ENCODE assay signal across 20 mouse cellular contexts in the genomic region with DNA sequence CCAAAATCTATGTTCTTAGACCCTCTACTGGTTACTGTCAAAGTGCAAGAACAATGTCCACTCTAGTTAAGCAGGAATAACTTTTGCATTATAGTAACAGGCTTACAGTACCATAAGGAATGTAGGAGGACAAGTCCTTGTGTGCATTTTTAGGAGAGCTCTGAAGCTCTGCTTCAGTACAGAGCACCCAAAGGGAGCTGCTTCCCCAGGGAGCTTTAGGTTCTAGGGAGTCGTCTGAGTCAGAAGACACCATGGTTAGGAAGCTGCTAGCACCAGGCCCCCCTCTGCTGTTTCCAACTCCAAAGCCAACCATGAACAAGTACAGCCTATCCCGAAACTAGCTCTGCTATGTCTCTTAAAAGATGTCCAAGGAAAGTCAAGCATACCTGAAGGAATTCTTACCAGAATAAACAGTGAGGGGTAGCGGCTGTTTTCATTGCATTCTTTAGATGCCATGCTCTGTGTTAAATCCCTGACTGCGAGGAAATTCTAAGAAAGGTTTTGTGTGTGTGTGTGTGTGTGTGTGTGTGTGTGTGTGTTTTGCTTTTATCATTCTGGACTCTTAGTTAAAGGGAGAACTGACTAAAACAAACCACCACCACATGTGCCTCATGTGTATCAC.
DNase-seq lines count a peak whose midpoint lies in the region; ATAC-seq and TF ChIP-seq lines count a peak whose summit lies in the region.
"Had no signal": no experiment of that assay in that cellular context is flagged by ENCODE, and none has a peak within 500 bp of the region (broad histone marks: within the 10 kb centered on the region; RNA-seq: fewer than 3 reads in every experiment).

No protein-coding gene starts in this region.

- 0 out of 2 replicates have a peak, but pooled peaks have one; percentile 19 for ATAC-seq in lung, embryonic 14.5 days (ENCODE audit: insufficient read depth)
- 0 out of 2 replicates have a peak, but pooled peaks have one; percentile 20 for ATAC-seq in lung, embryonic 16.5 days (ENCODE audit: low read depth)
- ATAC-seq in stomach, postnatal 0 days (ENCODE audit: low FRiP score, low TSS enrichment), result peak; percentile 35; the same call in 1 of the 2 replicates
- ATAC-seq: forebrain, embryonic 16.5 days; midbrain, embryonic 15.5 days had no signal

- H3K36me3 ChIP-seq in lung, embryonic 14.5 days (ENCODE audit: insufficient read depth), result no peaks in the 10 kb centered on the region
- no peaks in the 10 kb centered on the region for H3K36me3 ChIP-seq in lung, embryonic 16.5 days (ENCODE audit: control insufficient read depth, insufficient read depth, low read length)
- H3K36me3 ChIP-seq in stomach, postnatal 0 days (ENCODE audit: control insufficient read depth, insufficient read depth, low read length), result no peaks in the 10 kb centered on the region
- H3K36me3 ChIP-seq: embryonic facial prominence, embryonic 12.5 days; liver, embryonic 13.5 days; midbrain, embryonic 15.5 days had no signal

- H3K4me2 ChIP-seq in lung, embryonic 14.5 days, result no peak overlapping the region
- H3K4me2 ChIP-seq in lung, embryonic 16.5 days (ENCODE audit: low read depth, low read length), result no peak overlapping the region
- no peak overlapping the region for H3K4me2 ChIP-seq in stomach, postnatal 0 days (replicated peaks; ENCODE audit: low read depth)
- H3K4me2 ChIP-seq: embryonic facial prominence, embryonic 12.5 days; hindbrain, embryonic 14.5 days; liver, embryonic 13.5 days; midbrain, embryonic 15.5 days had no signal

- WGBS in lung, embryonic 14.5 days, result 30% methylated on average over 4 of the region's 4 CpGs
- 36% methylated on average over 4 of the region's 4 CpGs for WGBS in lung, embryonic 16.5 days
- WGBS in stomach, postnatal 0 days, result 31% methylated on average over 4 of the region's 4 CpGs

- no peaks in the 10 kb centered on the region for H3K9me3 ChIP-seq in lung, embryonic 14.5 days (ENCODE audit: low read depth, low read length)
- no peaks in the 10 kb centered on the region for H3K9me3 ChIP-seq in lung, embryonic 16.5 days (ENCODE audit: control insufficient read depth, low read length)
- no peaks in the 10 kb centered on the region for H3K9me3 ChIP-seq in stomach, postnatal 0 days (ENCODE audit: control insufficient read depth, low read length)
- H3K9me3 ChIP-seq: embryonic facial prominence, embryonic 12.5 days; liver, embryonic 13.5 days; midbrain, embryonic 15.5 days had no signal

- no peak for TF ChIP-seq CTCF in lung, embryonic 14.5 days (IDR thresholded peaks at IDR 0.05; ENCODE audit: low read depth)
- TF ChIP-seq CTCF in stomach, postnatal 0 days (IDR thresholded peaks at IDR 0.05; ENCODE audit: low read depth), result no peak

- DNase-seq in heart, adult 11 months, result peak; percentile 17
- no peak for DNase-seq in heart, postnatal 36 days
- DNase-seq in lung, embryonic 14.5 days, result peak; percentile 41
- DNase-seq in lung, postnatal 14 days, result no peak
- peak; percentile 14 for DNase-seq in stomach, postnatal 0 days (ENCODE audit: low spot score)
- no peak for DNase-seq in layer of hippocampus, adult 8-10 months (ENCODE audit: low spot score in 2 of 2)
- no peak for DNase-seq in adrenal gland, adult 8-10 months
- DNase-seq: adrenal gland, postnatal 10 days; cerebellum, adult 2 months; heart, postnatal 10 days; kidney, adult 18-20 months; kidney, postnatal 36 days; left cerebral cortex, postnatal 4 days; liver, embryonic 13.5 days; thymus, postnatal 4 days had no signal

- H3K27me3 ChIP-seq in lung, embryonic 14.5 days (ENCODE audit: insufficient read depth, low read length), result no peaks in the 10 kb centered on the region
- no peaks in the 10 kb centered on the region for H3K27me3 ChIP-seq in lung, embryonic 16.5 days (ENCODE audit: control insufficient read depth, insufficient read depth, low read depth, low read length)
- no peaks in the 10 kb centered on the region for H3K27me3 ChIP-seq in stomach, postnatal 0 days (ENCODE audit: control insufficient read depth, insufficient read depth, low read length)
- H3K27me3 ChIP-seq: embryonic facial prominence, embryonic 12.5 days; liver, embryonic 13.5 days; midbrain, embryonic 15.5 days had no signal

- intact Hi-C loops in heart, postnatal 36 days (cut with DNase I), result no loop called here

- no peak for TF ChIP-seq EP300 in stomach, postnatal 0 days (optimal IDR thresholded peaks at IDR 0.05)

- peak overlapping the region; percentile 68; the same call in 1 of the 2 replicates for H3K27ac ChIP-seq in lung, embryonic 14.5 days (ENCODE audit: low read depth)
- H3K27ac ChIP-seq in lung, embryonic 16.5 days (ENCODE audit: low read length), result peak overlapping the region; percentile 55
- peak overlapping the region; percentile 79 for H3K27ac ChIP-seq in stomach, postnatal 0 days (replicated peaks)
- H3K27ac ChIP-seq: embryonic facial prominence, embryonic 12.5 days; hindbrain, embryonic 14.5 days; liver, embryonic 13.5 days; midbrain, embryonic 15.5 days had no signal

- no peak overlapping the region for H3K9ac ChIP-seq in lung, embryonic 14.5 days
- no peak overlapping the region for H3K9ac ChIP-seq in lung, embryonic 16.5 days (ENCODE audit: low read length)
- no peak overlapping the region for H3K9ac ChIP-seq in stomach, postnatal 0 days (ENCODE audit: low read length)
- H3K9ac ChIP-seq: embryonic facial prominence, embryonic 12.5 days; hindbrain, embryonic 14.5 days; liver, embryonic 13.5 days; midbrain, embryonic 15.5 days had no signal

- no peak overlapping the region for H3K4me3 ChIP-seq in lung, embryonic 14.5 days (ENCODE audit: low read depth, low read length)
- H3K4me3 ChIP-seq in lung, embryonic 16.5 days (ENCODE audit: low read length), result no peak overlapping the region
- no peak overlapping the region for H3K4me3 ChIP-seq in stomach, postnatal 0 days (ENCODE audit: low read depth, low read length)
- H3K4me3 ChIP-seq: embryonic facial prominence, embryonic 12.5 days; liver, embryonic 13.5 days; midbrain, embryonic 15.5 days had no signal

- no peaks in the 10 kb centered on the region; the same call in 1 of the 2 replicates for H3K4me1 ChIP-seq in lung, embryonic 14.5 days (ENCODE audit: insufficient read depth)
- peaks cover 27% of the 10 kb centered on the region for H3K4me1 ChIP-seq in lung, embryonic 16.5 days (replicated peaks; ENCODE audit: control insufficient read depth, insufficient read depth, low read length)
- H3K4me1 ChIP-seq in stomach, postnatal 0 days (replicated peaks; ENCODE audit: control insufficient read depth, insufficient read depth), result no peaks in the 10 kb centered on the region
- H3K4me1 ChIP-seq: liver, embryonic 13.5 days had no signal

Comparison
In these comparisons a context has a peak if more than half of its experiments do, and no peak if none do; other contexts are left out.
1. DNase-seq: peak in heart, adult 11 months (single experiment), lung, embryonic 14.5 days (single experiment) and stomach, postnatal 0 days (single experiment); none in heart, postnatal 36 days (0 of 2), lung, postnatal 14 days (single experiment), layer of hippocampus, adult 8-10 months (0 of 2) and adrenal gland, adult 8-10 months (single experiment).
2. Peak in every context shown above with its lines, with median percentiles within 50 percentile points of each other: ATAC-seq and H3K27ac ChIP-seq.